31 mouse cellular contexts compared by ENCODE assay signal in genomic region chr11:120606764-120607163, GRCm38 (mm10). TPM values are rescaled to one million over a fixed set of nuclear protein-coding genes. Genes with fewer than 3 reads are reported as not detected.
A peak's percentile ranks its signal among the peaks of the same experiment; 100 is the strongest.
DNase-seq lines count a peak whose midpoint lies in the region; ATAC-seq and TF ChIP-seq lines count a peak whose summit lies in the region.
"Had no signal": no experiment of that assay in that cellular context is flagged by ENCODE, and none has a peak within 500 bp of the region (broad histone marks: within the 10 kb centered on the region; RNA-seq: fewer than 3 reads in every experiment).

No protein-coding gene starts in this region.

- H3K4me2 ChIP-seq in heart, embryonic 13.5 days = no peak overlapping the region
- H3K4me2 ChIP-seq in kidney, embryonic 15.5 days = no peak overlapping the region
- H3K4me2 ChIP-seq in lung, postnatal 0 days (replicated peaks; ENCODE audit: low read depth, low read length) = no peak overlapping the region
- H3K4me2 ChIP-seq: embryonic facial prominence, embryonic 12.5 days; hindbrain, embryonic 13.5 days; limb, embryonic 12.5 days; liver, embryonic 13.5 days had no signal

- H3K9ac ChIP-seq in heart, embryonic 13.5 days = no peak overlapping the region
- H3K9ac ChIP-seq in kidney, embryonic 15.5 days = 0 out of 2 replicates have a peak overlapping the region, but pooled peaks have one; percentile 7
- no peak overlapping the region for H3K9ac ChIP-seq in lung, postnatal 0 days (replicated peaks; ENCODE audit: low read depth)
- H3K9ac ChIP-seq: embryonic facial prominence, embryonic 12.5 days; limb, embryonic 12.5 days; liver, embryonic 13.5 days had no signal

- peaks cover 75% of the 10 kb centered on the region for H3K36me3 ChIP-seq in heart, embryonic 13.5 days
- H3K36me3 ChIP-seq in kidney, embryonic 15.5 days = peaks cover 67% of the 10 kb centered on the region
- 0 out of 2 replicates have a peak, but pooled peaks cover 8% of the 10 kb centered on the region for H3K36me3 ChIP-seq in lung, postnatal 0 days (ENCODE audit: insufficient read depth, low read length)

- DNase-seq in heart, postnatal 25 days (ENCODE audit: low spot score) = no peak
- no peak for DNase-seq in kidney, postnatal 25 days
- DNase-seq in lung, postnatal 0 days (ENCODE audit: low spot score) = no peak
- no peak for DNase-seq in lung, postnatal 36 days
- no peak for DNase-seq in frontal cortex, adult 2 months (ENCODE audit: extremely low spot score in 1 of 2, low spot score in 1 of 2)
- DNase-seq in gastrocnemius, postnatal 10 days = no peak
- DNase-seq: adrenal gland, adult 2 months; cerebellum, adult 9-10 months; cerebellum, postnatal 36 days; heart, adult 2 months; kidney, adult 11 months; kidney, postnatal 36 days; liver, embryonic 13.5 days; lung, adult 2 months; midbrain, embryonic 14.5 days; retina, postnatal 1 day; right cerebral cortex, postnatal 14 days; thymus, postnatal 14 days had no signal

- 71% methylated on average over 4 of the region's 4 CpGs for WGBS in heart, embryonic 13.5 days
- WGBS in kidney, embryonic 15.5 days = 66% methylated on average over 4 of the region's 4 CpGs
- 55% methylated on average over 4 of the region's 4 CpGs for WGBS in lung, postnatal 0 days

- no peak for ATAC-seq in heart, embryonic 13.5 days (ENCODE audit: extremely low read depth, insufficient number of reproducible peaks, low FRiP score, low TSS enrichment)
- no peak for ATAC-seq in kidney, embryonic 15.5 days (replicated peaks; ENCODE audit: low FRiP score)
- peak; percentile 16; the same call in 1 of the 2 replicates for ATAC-seq in lung, postnatal 0 days
- ATAC-seq: activated CD4-positive, CD25-positive, alpha-beta regulatory T cell, adult 4 months; forebrain, embryonic 14.5 days had no signal

- peaks cover 39% of the 10 kb centered on the region for H3K4me1 ChIP-seq in heart, embryonic 13.5 days
- peaks cover 29% of the 10 kb centered on the region for H3K4me1 ChIP-seq in kidney, embryonic 15.5 days
- peaks cover 7% of the 10 kb centered on the region; the same call in 1 of the 2 replicates for H3K4me1 ChIP-seq in lung, postnatal 0 days (ENCODE audit: insufficient read depth, low read depth, low read length)

- 0 out of 2 replicates have a peak, but pooled peaks cover 12% of the 10 kb centered on the region for H3K27me3 ChIP-seq in heart, embryonic 13.5 days (replicated peaks)
- H3K27me3 ChIP-seq in kidney, embryonic 15.5 days = no peaks in the 10 kb centered on the region
- H3K27me3 ChIP-seq in lung, postnatal 0 days (replicated peaks; ENCODE audit: insufficient read depth, low read length) = no peaks in the 10 kb centered on the region

- TF ChIP-seq CTCF in lung, postnatal 0 days (IDR thresholded peaks at IDR 0.05) = no peak

- no peaks in the 10 kb centered on the region for H3K9me3 ChIP-seq in heart, embryonic 13.5 days
- H3K9me3 ChIP-seq in kidney, embryonic 15.5 days (replicated peaks) = no peaks in the 10 kb centered on the region
- H3K9me3 ChIP-seq in lung, postnatal 0 days (ENCODE audit: low read length) = no peaks in the 10 kb centered on the region
- H3K9me3 ChIP-seq: embryonic facial prominence, embryonic 12.5 days; hindbrain, embryonic 13.5 days; limb, embryonic 12.5 days; liver, embryonic 13.5 days had no signal

- no peak overlapping the region for H3K4me3 ChIP-seq in heart, embryonic 13.5 days
- no peak overlapping the region for H3K4me3 ChIP-seq in kidney, embryonic 15.5 days (replicated peaks)
- H3K4me3 ChIP-seq in lung, postnatal 0 days (ENCODE audit: low read depth, low read length) = no peak overlapping the region
- H3K4me3 ChIP-seq: embryonic facial prominence, embryonic 12.5 days; heart, adult 2 months; hindbrain, embryonic 13.5 days; layer of hippocampus, adult 2 months; left cerebral cortex, adult 2 months; limb, embryonic 12.5 days; liver, embryonic 13.5 days had no signal

- intact Hi-C loops in heart, postnatal 25 days (cut with DNase I) = no loop called here

- H3K27ac ChIP-seq in heart, embryonic 13.5 days (replicated peaks) = peak overlapping the region; percentile 12; the same call in 1 of the 2 replicates
- H3K27ac ChIP-seq in kidney, embryonic 15.5 days = 0 out of 2 replicates have a peak overlapping the region, but pooled peaks have one; percentile 1
- H3K27ac ChIP-seq in lung, postnatal 0 days (ENCODE audit: low read length) = no peak overlapping the region
- H3K27ac ChIP-seq: heart, adult 2 months; hindbrain, embryonic 13.5 days; layer of hippocampus, adult 2 months; left cerebral cortex, adult 2 months; limb, embryonic 12.5 days had no signal

- no peak for TF ChIP-seq EP300 in lung, postnatal 0 days (IDR thresholded peaks at IDR 0.05)

RNA-seq across cellular contexts. Expression of gene Npb, which starts 1.5 kb away (rescaled TPM):
- 14.9 and 18.6 TPM in 2 replicates for polyA plus RNA-seq in heart, embryonic 13.5 days (2015; fragmentation: Nextera tagmentation; extraction: Ambion mirVana)
- total RNA-seq in heart, postnatal 25 days (2021) = not detected
- 24.4 and 25.2 TPM in 2 replicates for polyA plus RNA-seq in kidney, embryonic 15.5 days (2015; fragmentation: Nextera tagmentation; extraction: Ambion mirVana)
- 2.5 and 2.9 TPM in 2 replicates for polyA plus RNA-seq in lung, postnatal 0 days (2015; fragmentation: Nextera tagmentation; extraction: Ambion mirVana)
- polyA plus RNA-seq in frontal cortex, adult 2 months (2012; rRNA removed) = 0.84 and 1.2 TPM in 2 replicates
- not detected for total RNA-seq in gastrocnemius, postnatal 10 days (2021)
- total RNA-seq: gastrocnemius, adult 18-20 months; heart, adult 2 months; left cerebral cortex, postnatal 25 days; monocyte, adult 5-6 weeks had no signal
- polyA plus RNA-seq: activated CD4-positive, CD25-positive, alpha-beta regulatory T cell, adult 4 months; heart, adult 2 months; neural tube, embryonic 14.5 days had no signal

RNA-seq across cellular contexts. Expression of gene Anapc11, which starts 8.5 kb away (rescaled TPM):
- 174 and 199 TPM in 2 replicates for polyA plus RNA-seq in heart, embryonic 13.5 days (2015; fragmentation: Nextera tagmentation; extraction: Ambion mirVana)
- total RNA-seq in heart, postnatal 25 days (2021) = 10 to 100 TPM; 82.6 to 90.3 TPM
- polyA plus RNA-seq in kidney, embryonic 15.5 days (2015; fragmentation: Nextera tagmentation; extraction: Ambion mirVana) = 193 and 206 TPM in 2 replicates
- polyA plus RNA-seq in lung, postnatal 0 days (2015; fragmentation: Nextera tagmentation; extraction: Ambion mirVana) = 138 and 151 TPM in 2 replicates
- 143 and 170 TPM in 2 replicates for polyA plus RNA-seq in frontal cortex, adult 2 months (2012; rRNA removed)
- 10 to 100 TPM; 60.1 to 67.6 TPM for total RNA-seq in gastrocnemius, postnatal 10 days (2021)

RNA-seq across cellular contexts. Expression of gene Alyref, which starts 8.6 kb away (rescaled TPM):
- 253 and 284 TPM in 2 replicates for polyA plus RNA-seq in heart, embryonic 13.5 days (2015; fragmentation: Nextera tagmentation; extraction: Ambion mirVana)
- total RNA-seq in heart, postnatal 25 days (2021) = 10 to 100 TPM; 49.3 to 52.6 TPM
- polyA plus RNA-seq in kidney, embryonic 15.5 days (2015; fragmentation: Nextera tagmentation; extraction: Ambion mirVana) = 494 TPM in 2 replicates
- 149 and 150 TPM in 2 replicates for polyA plus RNA-seq in lung, postnatal 0 days (2015; fragmentation: Nextera tagmentation; extraction: Ambion mirVana)
- polyA plus RNA-seq in frontal cortex, adult 2 months (2012; rRNA removed) = 46.3 and 53.0 TPM in 2 replicates
- total RNA-seq in gastrocnemius, postnatal 10 days (2021) = 10 to 100 TPM; 72.1 to 77.3 TPM

RNA-seq across cellular contexts. Expression of gene Pcyt2, which starts 11.0 kb away (rescaled TPM):
- 71.8 and 90.4 TPM in 2 replicates for polyA plus RNA-seq in heart, embryonic 13.5 days (2015; fragmentation: Nextera tagmentation; extraction: Ambion mirVana)
- total RNA-seq in heart, postnatal 25 days (2021) = 10 to 100 TPM; 54.2 to 59.3 TPM
- polyA plus RNA-seq in kidney, embryonic 15.5 days (2015; fragmentation: Nextera tagmentation; extraction: Ambion mirVana) = 118 and 140 TPM in 2 replicates
- polyA plus RNA-seq in lung, postnatal 0 days (2015; fragmentation: Nextera tagmentation; extraction: Ambion mirVana) = 93.9 and 102 TPM in 2 replicates
- polyA plus RNA-seq in frontal cortex, adult 2 months (2012; rRNA removed) = 252 and 254 TPM in 2 replicates
- 10 to 100 TPM; 29.7 to 30.9 TPM for total RNA-seq in gastrocnemius, postnatal 10 days (2021)

RNA-seq across cellular contexts. Expression of gene Sirt7, which starts 18.3 kb away (rescaled TPM):
- polyA plus RNA-seq in heart, embryonic 13.5 days (2015; fragmentation: Nextera tagmentation; extraction: Ambion mirVana) = 17.7 and 20.4 TPM in 2 replicates
- total RNA-seq in heart, postnatal 25 days (2021) = 1 to 10 TPM; 7.7 to 8.3 TPM
- polyA plus RNA-seq in kidney, embryonic 15.5 days (2015; fragmentation: Nextera tagmentation; extraction: Ambion mirVana) = 32.7 and 33.9 TPM in 2 replicates
- 45.3 and 46.0 TPM in 2 replicates for polyA plus RNA-seq in lung, postnatal 0 days (2015; fragmentation: Nextera tagmentation; extraction: Ambion mirVana)
- polyA plus RNA-seq in frontal cortex, adult 2 months (2012; rRNA removed) = 99.4 and 101 TPM in 2 replicates
- 1 to 10 TPM; 6.5 to 9.2 TPM for total RNA-seq in gastrocnemius, postnatal 10 days (2021)
